Mouse (Mus musculus): ENCODE results near the gene Sf1.

Gene Sf1

GRCm38 (mm10) chr19:6341453-6342077 lies 21.9 kb upstream of the Sf1 start:
- no peak for DNase-seq (ENCODE audit: low spot score)

GRCm38 (mm10) chr19:6342276-6342933 lies 21.1 kb upstream of the Sf1 start:
- no peak for DNase-seq (ENCODE audit: low spot score)

DNA sequence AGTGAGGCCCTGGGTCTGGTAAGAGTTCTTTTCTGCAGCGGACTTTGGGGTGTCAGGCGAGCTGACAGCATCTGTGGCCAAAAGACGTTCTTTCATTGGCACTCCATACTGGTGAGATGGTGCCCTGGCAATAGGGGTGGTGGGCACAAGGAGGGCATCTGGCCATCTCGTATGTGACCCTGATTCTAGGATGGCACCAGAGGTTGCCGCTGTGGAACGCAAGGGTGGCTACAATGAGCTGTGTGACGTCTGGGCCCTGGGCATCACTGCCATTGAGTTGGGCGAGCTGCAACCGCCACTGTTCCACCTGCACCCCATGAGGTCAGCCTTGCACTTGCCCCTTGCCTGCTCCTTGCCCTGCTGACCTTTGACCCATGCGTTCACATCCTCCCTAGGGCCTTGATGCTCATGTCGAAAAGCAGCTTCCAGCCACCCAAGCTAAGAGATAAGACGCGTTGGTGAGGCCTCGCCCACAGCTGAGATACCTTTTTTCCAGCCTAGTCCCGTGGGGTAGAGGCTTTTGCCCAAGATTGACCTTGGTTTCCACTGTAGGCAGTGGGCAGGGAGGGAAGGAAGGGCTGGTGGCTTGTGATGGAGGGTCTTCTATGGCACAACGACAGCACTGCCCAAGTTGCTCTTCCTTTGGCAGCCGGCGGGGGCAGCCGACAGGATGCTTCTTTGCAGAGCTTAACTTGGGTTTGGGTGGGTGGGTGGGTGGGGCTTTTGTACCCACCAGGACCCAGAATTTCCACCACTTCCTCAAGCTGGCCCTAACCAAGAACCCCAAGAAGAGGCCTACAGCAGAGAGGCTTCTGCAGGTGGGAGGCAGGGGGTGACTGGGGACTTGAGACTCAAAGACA lies 20.2 kb upstream of the Sf1 start:
- DNase-seq (ENCODE audit: low spot score), result no peak

DNA sequence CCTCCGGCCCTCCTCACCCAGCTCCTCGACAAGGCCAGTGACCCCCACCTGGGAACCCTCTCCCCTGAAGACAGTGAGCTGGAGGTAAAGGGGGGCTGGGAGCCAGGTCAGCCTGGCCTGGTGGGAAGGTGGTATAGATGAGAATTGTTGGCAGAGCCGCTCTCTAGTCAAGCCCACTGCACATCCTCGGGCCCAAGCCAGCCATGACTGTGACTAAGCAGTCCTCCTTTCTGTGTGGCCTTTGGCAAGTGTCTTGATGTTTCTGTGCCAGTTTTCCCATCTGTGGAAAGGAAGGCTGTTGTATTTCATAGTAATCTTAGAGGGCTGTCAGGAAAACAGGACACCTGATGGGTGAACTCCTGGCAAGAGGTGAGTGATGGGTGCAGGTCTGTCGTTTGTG lies 19.5 kb upstream of the Sf1 start:
- no peak for DNase-seq (ENCODE audit: low spot score)

DNA sequence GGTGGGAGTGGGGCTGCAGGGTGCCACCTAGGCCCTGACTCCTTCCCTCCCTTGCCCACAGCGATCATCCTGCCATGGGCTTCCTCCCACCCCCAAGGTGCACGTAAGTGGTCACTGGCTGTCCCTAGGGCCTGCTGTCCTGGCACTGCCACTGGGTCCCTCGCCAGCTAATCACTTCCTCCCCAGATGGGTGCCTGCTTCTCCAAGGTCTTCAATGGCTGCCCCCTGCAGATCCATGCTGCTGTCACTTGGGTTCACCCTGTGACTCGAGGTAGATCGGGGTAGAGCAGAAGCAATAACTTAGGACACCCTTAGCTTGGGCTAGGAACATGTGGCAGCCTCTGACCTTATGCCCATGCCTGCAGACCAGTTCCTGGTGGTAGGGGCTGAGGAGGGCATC lies 17.5 kb upstream of the Sf1 start:
- DNase-seq (ENCODE audit: low spot score), result no peak

DNA sequence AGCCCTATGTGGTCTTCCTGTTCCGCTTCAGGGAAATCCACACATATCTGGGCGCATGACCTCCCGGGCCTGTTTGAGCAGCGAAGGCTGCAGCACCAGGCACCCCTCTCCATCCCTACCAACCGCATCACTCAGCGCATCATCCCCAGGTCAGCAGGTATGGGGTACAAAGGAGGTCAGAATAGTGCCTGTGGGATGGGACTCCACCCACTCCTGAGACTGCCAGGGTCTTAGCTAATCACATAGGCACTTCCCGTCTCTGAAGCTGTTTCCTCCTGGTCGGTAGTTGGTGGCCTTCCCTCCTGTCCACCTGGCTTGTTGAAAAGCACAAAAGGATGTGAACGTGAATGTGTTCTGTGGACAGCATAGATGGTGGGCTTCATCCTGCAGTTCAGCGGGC lies 16.8 kb upstream of the Sf1 start:
- no peak for DNase-seq (ENCODE audit: low spot score)

- no peak for DNase-seq (ENCODE audit: low spot score)
Measured at GRCm38 (mm10) chr19:6347615-6348014, 15.9 kb upstream of the Sf1 start.

DNA sequence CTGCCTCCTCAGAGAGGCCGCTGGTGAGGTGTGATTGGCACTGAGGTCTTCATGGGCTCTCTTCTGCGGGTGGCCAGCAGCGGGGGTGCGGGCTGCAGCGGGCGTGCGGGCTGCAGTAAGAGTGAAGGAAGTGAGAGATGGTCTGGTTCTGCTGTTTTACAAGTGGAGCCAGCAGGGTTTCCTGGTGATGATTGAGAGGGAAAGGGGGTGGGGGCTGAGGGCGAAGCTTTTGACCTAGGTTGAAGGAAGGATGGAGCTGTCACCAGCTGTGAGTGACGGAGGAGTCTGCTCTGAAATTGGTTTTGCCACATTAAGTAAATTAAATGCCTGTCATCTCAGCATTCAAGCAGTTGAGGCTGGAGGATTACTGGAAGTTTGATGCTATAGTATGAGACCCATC lies 14.8 kb upstream of the Sf1 start:
- no peak for DNase-seq (ENCODE audit: low spot score)

- DNase-seq (ENCODE audit: low spot score), result no peak
Measured at GRCm38 (mm10) chr19:6349215-6349983, 14.1 kb upstream of the Sf1 start.

DNA sequence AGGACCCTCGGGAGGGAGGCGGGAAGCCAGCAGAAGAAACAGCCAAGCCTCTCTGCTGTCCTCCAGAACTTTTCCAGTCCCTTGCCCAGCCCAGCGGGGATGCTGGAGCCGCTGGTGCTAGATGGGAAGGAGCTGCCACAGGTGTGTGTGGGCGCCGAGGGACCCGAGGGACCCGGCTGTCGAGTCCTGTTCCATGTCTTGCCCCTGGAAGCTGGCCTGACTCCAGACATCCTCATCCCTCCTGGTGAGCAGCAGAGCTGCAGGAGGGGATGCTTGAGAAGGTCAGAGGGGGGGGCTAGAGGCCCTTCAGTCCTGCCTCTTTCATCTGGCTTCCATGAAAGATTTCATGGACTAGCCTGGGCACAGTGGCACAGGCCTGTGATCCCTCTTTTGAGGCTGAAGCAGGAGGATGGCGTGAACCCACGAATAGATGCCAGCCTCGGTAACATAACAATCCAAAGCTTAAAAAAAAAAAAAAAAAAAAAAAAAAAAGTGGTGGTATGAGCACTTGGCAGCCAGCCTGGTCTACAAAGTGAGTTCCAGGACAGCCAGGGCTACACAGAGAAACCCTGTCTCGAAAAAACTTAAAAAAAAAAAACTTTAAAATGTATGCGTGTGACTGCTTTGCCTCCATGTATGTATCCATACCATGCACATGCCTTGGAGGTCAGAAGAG lies 11.9 kb upstream of the Sf1 start:
- DNase-seq (ENCODE audit: low spot score), result no peak

GRCm38 (mm10) chr19:6352107-6352505 lies 11.4 kb upstream of the Sf1 start:
- DNase-seq (ENCODE audit: low spot score), result no peak

DNA sequence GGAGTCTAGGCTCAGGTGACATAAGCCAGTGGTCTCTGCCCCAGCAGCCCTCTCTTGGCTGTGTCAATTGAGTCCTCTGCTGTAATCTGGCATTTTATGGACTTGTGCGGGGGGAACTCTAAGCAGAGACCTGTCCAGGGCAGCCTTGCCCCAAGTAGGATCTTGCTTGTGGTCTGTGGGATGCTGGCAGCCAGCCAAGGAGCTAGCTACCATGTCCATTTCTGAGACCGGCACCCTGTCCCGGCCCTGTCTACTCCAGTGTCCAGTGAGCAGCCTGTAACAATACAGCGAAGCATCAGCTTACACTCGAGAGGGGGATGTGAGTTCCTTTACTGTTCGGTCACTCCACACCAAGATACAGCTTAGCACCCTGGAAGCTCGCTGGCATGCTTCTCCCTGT lies 9.5 kb upstream of the Sf1 start:
- no peak for DNase-seq (ENCODE audit: low spot score)

DNA sequence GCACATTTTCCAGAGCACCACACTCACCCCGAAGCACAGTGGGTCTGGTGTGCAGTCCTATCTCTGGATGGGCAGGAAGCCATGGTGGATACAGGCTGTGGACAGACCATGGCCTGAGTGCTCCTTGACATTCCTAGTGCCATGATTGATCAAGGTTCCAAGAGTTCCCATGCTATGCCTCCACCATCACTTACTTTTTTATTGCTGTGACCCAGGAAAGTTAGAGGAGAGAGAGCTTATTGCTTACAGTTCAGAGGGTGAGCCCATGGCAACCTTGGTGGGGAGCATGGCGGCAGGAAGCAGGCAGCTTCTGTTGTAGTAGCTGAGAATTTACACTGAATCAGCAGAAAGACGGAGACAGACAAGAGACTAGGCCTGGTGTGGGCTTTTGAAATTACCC lies 2.2 kb upstream of the Sf1 start:
- no peak for DNase-seq (ENCODE audit: low spot score)

DNA sequence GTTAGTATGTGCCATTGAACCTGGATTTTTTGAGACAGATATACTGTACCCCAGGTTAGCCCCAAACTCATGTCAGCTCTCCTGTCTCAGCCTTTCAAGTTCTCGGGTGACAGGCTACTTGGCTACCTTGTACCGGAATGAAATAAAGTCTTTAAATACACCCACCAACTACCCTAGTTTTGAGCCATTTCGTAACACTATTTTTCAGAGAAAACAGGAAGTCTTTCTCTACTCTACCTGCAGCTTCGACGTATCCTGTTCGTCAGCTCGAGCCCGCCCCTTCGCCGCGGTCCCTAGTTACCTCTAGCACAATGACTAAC lies 439 bp upstream of the Sf1 start:
- no peak for DNase-seq (ENCODE audit: low spot score)

GRCm38 (mm10) chr19:6364317-6364725 lies 831 bp downstream of the Sf1 start:
- peak; percentile 95 for DNase-seq (ENCODE audit: low spot score)

GRCm38 (mm10) chr19:6364842-6365241 lies 1.4 kb downstream of the Sf1 start:
- DNase-seq (ENCODE audit: low spot score), result peak; percentile 63

GRCm38 (mm10) chr19:6370175-6370574 lies 6.7 kb downstream of the Sf1 start:
- no peak for DNase-seq (ENCODE audit: low spot score)

GRCm38 (mm10) chr19:6372433-6372832 lies 8.9 kb downstream of the Sf1 start:
- DNase-seq (ENCODE audit: low spot score), result no peak

GRCm38 (mm10) chr19:6373539-6374400 lies 10.3 kb downstream of the Sf1 start:
- peak; percentile 74 for DNase-seq (ENCODE audit: low spot score)

DNA sequence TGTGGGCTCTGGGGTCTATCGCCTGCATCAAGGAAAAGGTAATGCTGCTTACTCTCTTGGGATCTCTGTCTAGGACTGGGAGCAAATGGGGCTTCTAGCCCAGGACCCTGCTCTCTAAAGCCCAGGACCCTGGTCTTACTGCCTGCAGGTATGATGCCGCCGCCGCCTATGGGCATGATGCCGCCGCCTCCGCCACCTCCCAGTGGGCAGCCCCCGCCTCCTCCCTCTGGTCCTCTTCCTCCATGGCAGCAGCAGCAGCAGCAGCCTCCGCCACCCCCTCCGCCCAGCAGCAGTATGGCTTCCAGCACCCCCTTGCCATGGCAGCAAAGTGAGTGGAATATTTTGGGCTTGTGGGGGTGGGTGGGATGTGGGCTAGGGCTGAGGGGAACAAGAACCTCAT lies 11.1 kb downstream of the Sf1 start:
- no peak for DNase-seq (ENCODE audit: low spot score)

All from adipocyte (in vitro differentiated cells).